In the genomic region with DNA sequence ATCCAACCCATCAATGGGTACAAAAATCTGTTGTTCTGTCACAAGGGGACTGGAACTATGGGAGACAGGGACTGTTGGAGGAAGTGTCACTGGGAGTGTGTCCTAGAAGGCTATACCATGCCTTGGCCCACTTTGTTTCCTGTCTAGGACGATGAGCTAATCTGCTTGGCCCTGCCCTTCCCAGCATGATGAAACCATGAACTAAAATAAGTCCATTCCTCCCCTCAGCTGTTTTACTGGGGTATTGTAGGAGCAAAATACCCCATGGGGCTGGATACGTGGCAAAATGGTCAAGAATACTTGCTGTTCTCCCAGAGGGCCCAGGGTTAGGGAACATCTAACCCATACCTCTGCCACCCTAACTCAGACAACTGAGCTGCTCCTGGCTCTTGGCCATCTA, we compare ENCODE assay signal across 22 mouse cellular contexts. TPM values are rescaled to one million over a fixed set of nuclear protein-coding genes. Genes with fewer than 3 reads are reported as not detected.
"Had no signal": no experiment of that assay in that cellular context is flagged by ENCODE, and none has a peak within 500 bp of the region (broad histone marks: within the 10 kb centered on the region; RNA-seq: fewer than 3 reads in every experiment).

No protein-coding gene starts in this region.

- ATAC-seq: intestine, embryonic 16.5 days; liver, embryonic 12.5 days; midbrain, embryonic 16.5 days had no signal

- H3K9me3 ChIP-seq: limb, embryonic 10.5 days; limb, embryonic 13.5 days; liver, embryonic 12.5 days; liver, embryonic 15.5 days; midbrain, embryonic 12.5 days had no signal

- H3K4me2 ChIP-seq: limb, embryonic 13.5 days; liver, embryonic 12.5 days; liver, embryonic 15.5 days; midbrain, embryonic 12.5 days had no signal

- H3K4me1 ChIP-seq: liver, embryonic 12.5 days had no signal

- H3K9ac ChIP-seq: limb, embryonic 13.5 days; liver, embryonic 12.5 days; liver, embryonic 15.5 days; midbrain, embryonic 12.5 days had no signal

- H3K27ac ChIP-seq: kidney, postnatal 0 days; layer of hippocampus, adult 2 months; limb, embryonic 10.5 days; limb, embryonic 13.5 days; liver, embryonic 12.5 days; liver, embryonic 15.5 days; midbrain, embryonic 12.5 days had no signal

- H3K36me3 ChIP-seq: limb, embryonic 10.5 days; limb, embryonic 13.5 days; liver, embryonic 12.5 days; liver, embryonic 15.5 days; midbrain, embryonic 12.5 days had no signal

- H3K4me3 ChIP-seq: layer of hippocampus, adult 2 months; limb, embryonic 10.5 days; limb, embryonic 13.5 days; liver, embryonic 12.5 days; liver, embryonic 15.5 days; midbrain, embryonic 12.5 days had no signal

- DNase-seq: kidney, adult 2 months; kidney, postnatal 25 days; layer of hippocampus, adult 9-11 months; liver; lung, adult 18-20 months; lung, postnatal 36 days; thymus, adult 18-20 months; thymus, postnatal 36 days had no signal

- H3K27me3 ChIP-seq: liver, embryonic 15.5 days; midbrain, embryonic 12.5 days had no signal

RNA-seq across cellular contexts. Expression of gene Bdkrb2, which starts 15.0 kb away (rescaled TPM):
- total RNA-seq: megakaryocyte-erythroid progenitor cell, adult 5-6 weeks; monocyte, adult 5-6 weeks had no signal
- polyA plus RNA-seq: liver, embryonic 12.5 days had no signal

RNA-seq across cellular contexts. Expression of gene Bdkrb1, which starts 54.9 kb away (rescaled TPM):
- total RNA-seq: layer of hippocampus, adult 2 months; left cerebral cortex, adult 18-20 months; left cerebral cortex, postnatal 25 days; megakaryocyte-erythroid progenitor cell, adult 5-6 weeks; monocyte, adult 5-6 weeks had no signal
- polyA plus RNA-seq: kidney, adult 2 months; kidney, embryonic 14.5 days; limb, embryonic 10.5 days; limb, embryonic 13.5 days; liver, embryonic 12.5 days; liver, embryonic 15.5 days; midbrain, embryonic 12.5 days had no signal
